Comparison of ENCODE assay signal across 8 mouse cellular contexts in genomic region chr10:128194024-128194550, GRCm38 (mm10). TPM values are rescaled to one million over a fixed set of nuclear protein-coding genes. Genes with fewer than 3 reads are reported as not detected.
DNase-seq lines count a peak whose midpoint lies in the region; ATAC-seq and TF ChIP-seq lines count a peak whose summit lies in the region.

Gls2 (plus strand) TSS chr10:128194457.

- peak within 1 kb of the TSS; percentile 99 for H3K4me2 ChIP-seq in lung, embryonic 16.5 days (ENCODE audit: low read depth, low read length)

- H3K27me3 ChIP-seq in MEL (ENCODE audit: control insufficient read depth in 1 of 2, insufficient read depth in 2 of 2, low read length in 2 of 2) = no peaks in the 10 kb centered on the region
- H3K27me3 ChIP-seq in cerebellum, adult 2 months (ENCODE audit: control insufficient read depth, insufficient read depth, low read length) = no peaks in the 10 kb centered on the region
- peaks cover 5% of the 10 kb centered on the region; the same call in 1 of the 2 replicates for H3K27me3 ChIP-seq in lung, embryonic 16.5 days (ENCODE audit: control insufficient read depth, insufficient read depth, low read depth, low read length)

- no peak for TF ChIP-seq EP300 in MEL (IDR thresholded peaks at IDR 0.05; ENCODE audit: low read depth in 1 of 2, low read length in 2 of 2)

- TF ChIP-seq RAD21 in MEL (IDR thresholded peaks at IDR 0.05; ENCODE audit: low read depth, low read length) = no peak

- peak within 1 kb of the TSS; percentile 85 to 89 for H3K4me3 ChIP-seq in MEL (ENCODE audit: control insufficient read depth in 1 of 2, insufficient read depth in 1 of 2, low read depth in 2 of 2, low read length in 2 of 2)
- H3K4me3 ChIP-seq in cerebellum, adult 2 months (replicated peaks; ENCODE audit: insufficient read depth, low read depth, low read length) = peak within 1 kb of the TSS; percentile 83
- H3K4me3 ChIP-seq in lung, embryonic 16.5 days (ENCODE audit: low read length) = peak within 1 kb of the TSS; percentile 73

- peak; percentile 58 to 62; a peak in 2 of 4 replicates for TF ChIP-seq POLR2A in MEL (IDR thresholded peaks at IDR 0.05; ENCODE audit: control insufficient read depth in 1 of 2, insufficient read depth in 1 of 2, low read depth in 1 of 2, low read length in 2 of 2, poor library complexity in 1 of 2)
- peak; percentile 86 for TF ChIP-seq POLR2A in cerebellum, adult 2 months (IDR thresholded peaks at IDR 0.05; ENCODE audit: borderline replicate concordance, insufficient read depth, low read length)

- H3K9ac ChIP-seq in MEL (ENCODE audit: control insufficient read depth, low read depth, low read length, poor library complexity, severe bottlenecking) = peak within 1 kb of the TSS; percentile 85
- peak within 1 kb of the TSS; percentile 74 for H3K9ac ChIP-seq in lung, embryonic 16.5 days (ENCODE audit: low read length)

- peaks cover 0 to 10% of the 10 kb centered on the region in 2 experiments; a peak in 2 of 4 replicates for H3K36me3 ChIP-seq in MEL (ENCODE audit: control insufficient read depth in 1 of 2, insufficient read depth in 2 of 2, low read length in 2 of 2)
- no peaks in the 10 kb centered on the region for H3K36me3 ChIP-seq in lung, embryonic 16.5 days (ENCODE audit: control insufficient read depth, insufficient read depth, low read length)

- peaks cover 3 to 22% of the 10 kb centered on the region in 2 experiments; a peak in 3 of 4 replicates for H3K4me1 ChIP-seq in MEL (ENCODE audit: control insufficient read depth in 1 of 2, insufficient read depth in 2 of 2, low read length in 2 of 2)
- H3K4me1 ChIP-seq in cerebellum, adult 2 months (ENCODE audit: control insufficient read depth, insufficient read depth, low read length) = no peaks in the 10 kb centered on the region
- peaks cover 8% of the 10 kb centered on the region for H3K4me1 ChIP-seq in lung, embryonic 16.5 days (replicated peaks; ENCODE audit: control insufficient read depth, insufficient read depth, low read length)

- H3K27ac ChIP-seq in MEL (ENCODE audit: control insufficient read depth, low read depth, low read length) = peak within 1 kb of the TSS; percentile 39; the same call in 1 of the 2 replicates
- H3K27ac ChIP-seq in cerebellum, adult 2 months (ENCODE audit: insufficient read depth, low read length) = peak within 1 kb of the TSS; percentile 73
- peak within 1 kb of the TSS; percentile 38; the same call in 1 of the 2 replicates for H3K27ac ChIP-seq in lung, embryonic 16.5 days (ENCODE audit: low read length)

- DNase-seq in MEL (ENCODE audit: low read depth, low spot score) = peak; percentile 98
- DNase-seq in cerebellum, adult 2 months = peak; percentile 99 to 100
- peak; percentile 94 for DNase-seq in forelimb bud, embryonic 11.5 days (ENCODE audit: low read depth, low spot score)
- DNase-seq in layer of hippocampus, adult 9-10 months (ENCODE audit: low spot score) = peak; percentile 93
- DNase-seq in ovary, postnatal 10 days (ENCODE audit: low spot score) = peak; percentile 91
- DNase-seq in thymus, postnatal 10 days (ENCODE audit: low spot score in 2 of 2) = peak; percentile 90 to 95

- ATAC-seq in hematopoietic stem cell, adult 5-6 weeks (replicated peaks in 1 of 2; ENCODE audit: insufficient read depth in 1 of 2, low FRiP score in 2 of 2, low TSS enrichment in 1 of 2, low read depth in 1 of 2, poor library complexity in 2 of 2, severe bottlenecking in 2 of 2) = peak; percentile 97 to 98
- ATAC-seq in lung, embryonic 16.5 days (ENCODE audit: low read depth) = peak; percentile 98

- under 1% methylated on average over 46 of the region's 46 CpGs for WGBS in cerebellum, adult 2 months
- WGBS in lung, embryonic 16.5 days = 1% methylated on average over 45 of the region's 46 CpGs

- no peak for TF ChIP-seq CTCF in MEL (IDR thresholded peaks at IDR 0.05 in 2 of 3, conservative IDR thresholded peaks at IDR 0.05 in 1 of 3; ENCODE audit: control insufficient read depth in 1 of 3, insufficient read depth in 1 of 3, low read depth in 2 of 3, low read length in 3 of 3, poor library complexity in 1 of 3, severe bottlenecking in 1 of 3)
- TF ChIP-seq CTCF in cerebellum, adult 2 months (IDR thresholded peaks at IDR 0.05; ENCODE audit: borderline replicate concordance, insufficient read depth, low read depth, low read length) = no peak

- no peaks in the 10 kb centered on the region; the same call in 1 of the 2 replicates for H3K79me2 ChIP-seq in MEL (ENCODE audit: control insufficient read depth, insufficient read depth, low read length, poor library complexity)

- no peaks in the 10 kb centered on the region for H3K9me3 ChIP-seq in MEL (replicated peaks; ENCODE audit: insufficient read depth, low read length)
- H3K9me3 ChIP-seq in lung, embryonic 16.5 days (ENCODE audit: control insufficient read depth, low read length) = no peaks in the 10 kb centered on the region

TF ChIP-seq in MEL, 35 proteins besides CTCF, POLR2A, EP300 and RAD21:
- TF ChIP-seq TCF12 (IDR thresholded peaks at IDR 0.05; ENCODE audit: low read depth, low read length) (0 out of 2 replicates have a peak, but pooled peaks have one; percentile 22), E2F4 (IDR thresholded peaks at IDR 0.05; ENCODE audit: borderline replicate concordance, low read depth, low read length) (peak; percentile 6; the same call in 1 of the 2 replicates), TBP (IDR thresholded peaks at IDR 0.05; ENCODE audit: low read depth, low read length) (peak; percentile 40; the same call in 1 of the 2 replicates), UBTF (IDR thresholded peaks at IDR 0.05; ENCODE audit: borderline replicate concordance, insufficient read depth, low read depth, low read length) (no peak), MAFK (IDR thresholded peaks at IDR 0.05; ENCODE audit: borderline replicate concordance, low read depth, low read length) (no peak), BHLHE40 (IDR thresholded peaks at IDR 0.05; ENCODE audit: borderline replicate concordance, low read depth, low read length) (no peak), NRF1 (IDR thresholded peaks at IDR 0.05; ENCODE audit: insufficient read depth, low read depth, low read length, poor library complexity, severe bottlenecking) (peak; percentile 52; the same call in 1 of the 2 replicates), SIN3A (IDR thresholded peaks at IDR 0.05; ENCODE audit: low read length) (peak; percentile 22; the same call in 1 of the 2 replicates), NELFE (IDR thresholded peaks at IDR 0.05; ENCODE audit: low read depth, low read length) (peak; percentile 40), ZKSCAN1 (IDR thresholded peaks at IDR 0.05; ENCODE audit: low read depth, low read length) (peak; percentile 30; the same call in 1 of the 2 replicates), MAX (IDR thresholded peaks at IDR 0.05; ENCODE audit: low read length) (peak; percentile 27; the same call in 1 of the 2 replicates)

RNA-seq across cellular contexts. Expression of gene Gls2, which starts in this region (rescaled TPM):
- 11.8 and 15.6 TPM in 2 replicates for total RNA-seq in MEL (2012; rRNA removed)
- polyA plus RNA-seq in MEL (2012; ENCODE audit: insufficient read depth in 1 of 2, insufficient read length in 2 of 2, low read depth in 1 of 2, low replicate concordance in 2 of 2, missing spikeins in 1 of 2) = 10 to 100 TPM in 1 of 2 experiments, not detected in 1; 17.8 TPM
- polyA plus RNA-seq in cerebellum, adult 2 months (2012; rRNA removed) = 68.3 and 77.7 TPM in 2 replicates
- total RNA-seq in hematopoietic stem cell, adult 5-6 weeks (2017) = 0.38 and 0.79 TPM in 2 replicates
- polyA plus RNA-seq in lung, embryonic 16.5 days (2015; fragmentation: Nextera tagmentation; extraction: Ambion mirVana) = 1.6 and 1.7 TPM in 2 replicates

Comparison
In these comparisons a context has a peak if more than half of its experiments do, and no peak if none do; other contexts are left out.
1. Peak in every context shown above with its lines: DNase-seq, ATAC-seq, H3K4me3 ChIP-seq and H3K27ac ChIP-seq.
2. Peak in ATAC-seq in hematopoietic stem cell, adult 5-6 weeks; RNA of the gene not detected or under 1 TPM.